Mouse (Mus musculus) stomach, postnatal 0 days (tissue): ENCODE measurements at regions not wholly inside any gene's neighbourhood (a gene's known extent, or its start where the extent isn't known, plus 50 kb on each side); places are given as distances from the start of the nearest gene placed in this dataset.

ENCODE experiments used
- CTCF ChIP-seq: IDR thresholded peaks from 2 replicates; pipeline ENCODE4 v1.5.1; 2016; ENCODE audit warnings: antibody characterized with exemption, low read depth, mild to moderate bottlenecking, moderate library complexity
- EP300 ChIP-seq: optimal IDR thresholded peaks from 2 replicates; pipeline ENCODE3; 2016; ENCODE audit warnings: antibody characterized with exemption

DNA sequence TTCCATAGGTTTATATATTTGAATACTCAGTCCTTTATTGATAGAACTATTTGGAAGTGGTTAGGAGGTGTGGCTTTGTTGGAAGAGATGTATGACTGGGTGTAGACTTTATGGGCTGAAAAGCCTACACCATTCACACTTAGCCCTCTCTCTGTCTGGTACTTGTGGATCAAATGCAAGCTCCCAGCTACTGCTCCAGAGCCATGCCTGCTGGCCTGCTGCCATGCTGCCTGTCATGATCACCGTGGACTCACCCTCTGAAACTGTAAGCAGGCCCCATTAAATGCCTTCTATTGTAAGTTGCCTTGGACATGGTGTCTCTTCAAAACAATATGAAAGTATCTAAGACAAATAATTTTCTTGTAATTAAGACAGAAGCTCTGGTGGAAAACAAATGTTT lies 446.4 kb downstream of the Wdr20rt start:
- TF ChIP-seq CTCF (no peak), EP300 (no peak)
